Mouse (Mus musculus): ENCODE results near the gene Tmem145. TPM values are rescaled to one million over a fixed set of nuclear protein-coding genes. Genes with fewer than 3 reads are reported as not detected.

Tmem145 gene
- polyA plus RNA-seq, 1 experiment = 0.28 TPM

DNA sequence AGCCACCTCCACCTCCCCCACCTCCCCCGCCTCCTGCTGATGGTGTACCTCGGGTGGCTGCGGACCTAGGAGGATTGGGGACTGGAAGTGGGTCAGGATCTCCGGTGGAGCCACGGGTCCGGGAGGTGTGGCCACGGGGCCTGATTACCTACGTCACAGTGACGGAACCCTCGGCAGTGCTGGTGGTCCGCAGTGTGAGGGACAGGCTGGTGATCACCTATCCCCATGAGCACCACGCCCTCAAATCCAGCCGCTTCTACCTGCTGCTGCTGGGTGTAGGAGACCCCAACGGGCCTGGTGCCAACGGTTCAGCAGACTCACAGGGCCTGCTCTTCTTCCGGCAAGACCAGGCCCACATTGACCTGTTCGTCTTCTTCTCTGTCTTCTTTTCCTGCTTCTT lies 57.7 kb downstream of the Tmem145 start:
- Histone ChIP-seq H3K27ac (ENCODE audit: insufficient read depth, low read depth, low read length) (no peak overlapping the region), H3K36me3 (ENCODE audit: control insufficient read depth, insufficient read depth, low read length) (no peaks in the 10 kb centered on the region), H3K4me3 (ENCODE audit: insufficient read depth, low read depth, low read length) (no peak overlapping the region), H3K4me1 (ENCODE audit: control insufficient read depth, insufficient read depth, low read length) (no peaks in the 10 kb centered on the region), H3K27me3 (replicated peaks; ENCODE audit: control insufficient read depth, insufficient read depth, low read length) (no peaks in the 10 kb centered on the region)
- TF ChIP-seq POLR2A (IDR thresholded peaks at IDR 0.05; ENCODE audit: low read depth, low read length) (no peak), CTCF (conservative IDR thresholded peaks at IDR 0.05; ENCODE audit: insufficient read depth, insufficient read length, low read depth, low read length) (no peak)
- no peak for DNase-seq
- WGBS = 93% methylated on average over 17 of the region's 17 CpGs

Other genes with a start within 250 kb of the Tmem145 start
- 17.1 and 24.3 TPM in 2 replicates for gene Grik5, start 233.8 kb upstream of the Tmem145 start, polyA plus RNA-seq (2012; rRNA removed)
- 20.6 and 27.0 TPM in 2 replicates for gene Zfp574, start 233.5 kb upstream of the Tmem145 start, polyA plus RNA-seq (2012; rRNA removed)
- gene Pou2f2, start 126.4 kb upstream of the Tmem145 start, polyA plus RNA-seq (2012; rRNA removed) = 1.1 and 2.6 TPM in 2 replicates
- 34.8 and 43.7 TPM in 2 replicates for gene Dedd2, start 85.5 kb upstream of the Tmem145 start, polyA plus RNA-seq (2012; rRNA removed)
- 8.9 and 10.8 TPM in 2 replicates for gene Zfp526, start 84.7 kb upstream of the Tmem145 start, polyA plus RNA-seq (2012; rRNA removed)
- 127 and 128 TPM in 2 replicates for gene Gsk3a, start 68.3 kb upstream of the Tmem145 start, polyA plus RNA-seq (2012; rRNA removed)
- 37.0 and 46.2 TPM in 2 replicates for gene Erf, start 55.3 kb upstream of the Tmem145 start, polyA plus RNA-seq (2012; rRNA removed)
- 41.8 and 41.9 TPM in 2 replicates for gene Cic, start 38.4 kb upstream of the Tmem145 start, polyA plus RNA-seq (2012; rRNA removed)
- gene Pafah1b3, start 8.1 kb upstream of the Tmem145 start, polyA plus RNA-seq (2012; rRNA removed) = 48.9 and 50.2 TPM in 2 replicates
- 0.08 TPM in 1 of 2 replicates, not detected in the other for gene Prr19, start 4.7 kb upstream of the Tmem145 start, polyA plus RNA-seq (2012; rRNA removed)
- gene Megf8, start 11.1 kb downstream of the Tmem145 start, polyA plus RNA-seq (2012; rRNA removed) = 23.5 and 29.8 TPM in 2 replicates
- gene Cnfn, start 63.6 kb downstream of the Tmem145 start, polyA plus RNA-seq (2012; rRNA removed) = not detected in 2 replicates
- gene Lipe, start 92.6 kb downstream of the Tmem145 start, polyA plus RNA-seq (2012; rRNA removed) = 63.4 and 63.8 TPM in 2 replicates
- gene Cxcl17, start 106.8 kb downstream of the Tmem145 start, polyA plus RNA-seq (2012; rRNA removed) = 0.11 and 0.18 TPM in 2 replicates
- gene Ceacam1, start 171.5 kb downstream of the Tmem145 start, polyA plus RNA-seq (2012; rRNA removed) = 32.1 TPM in 2 replicates
- gene Ceacam2, start 233.8 kb downstream of the Tmem145 start, polyA plus RNA-seq (2012; rRNA removed) = 36.3 and 41.2 TPM in 2 replicates